Mouse (Mus musculus): Measurements from ENCODE around the gene Atg13. TPM values are rescaled to one million over a fixed set of nuclear protein-coding genes. Genes with fewer than 3 reads are reported as not detected.

Atg13 gene
- polyA plus RNA-seq, 1 experiment from 2014 or later, result 26.3 TPM

- Histone ChIP-seq H3K36me3 (peaks cover 10% of the 10 kb centered on the region), H3K9ac (no peak overlapping the region), H3K27ac (no peak overlapping the region), H3K4me3 (replicated peaks) (no peak overlapping the region), H3K4me1 (no peaks in the 10 kb centered on the region), H3K27me3 (no peaks in the 10 kb centered on the region), H3K9me3 (replicated peaks) (no peaks in the 10 kb centered on the region), H3K4me2 (no peak overlapping the region)
- WGBS, result 90% methylated on average over 8 of the region's 8 CpGs
- no peak for ATAC-seq (replicated peaks; ENCODE audit: low FRiP score)
These were observed 82.2 kb downstream of the Atg13 start for GRCm38 (mm10) chr2:91628171-91628570.

- ATAC-seq (replicated peaks; ENCODE audit: low FRiP score), result no peak
These were observed 82.9 kb downstream of the Atg13 start for GRCm38 (mm10) chr2:91627486-91627885.

More at GRCm38 (mm10) chr2:91627486-91627885, 82.9 kb downstream of the Atg13 start:
- H3K4me1 ChIP-seq, result no peaks in the 10 kb centered on the region
- H3K27me3 ChIP-seq, result no peaks in the 10 kb centered on the region
- no peak overlapping the region for H3K4me3 ChIP-seq (replicated peaks)
- no peaks in the 10 kb centered on the region for H3K9me3 ChIP-seq (replicated peaks)
- peaks cover 17% of the 10 kb centered on the region for H3K36me3 ChIP-seq
- H3K9ac ChIP-seq, result no peak overlapping the region
- H3K4me2 ChIP-seq, result no peak overlapping the region
- H3K27ac ChIP-seq, result no peak overlapping the region
- whole genome bisulfite sequencing, result 76% methylated on average over 5 of the region's 5 CpGs

Other genes with a start within 250 kb of the Atg13 start
- gene Ckap5, start 183.8 kb downstream of the Atg13 start, polyA plus RNA-seq (2015; fragmentation: Nextera tagmentation; extraction: Ambion mirVana), result 83.3 and 100 TPM in 2 replicates
- gene F2, start 74.2 kb downstream of the Atg13 start, polyA plus RNA-seq (2015; fragmentation: Nextera tagmentation; extraction: Ambion mirVana), result 1.7 and 4.6 TPM in 2 replicates
- gene Zfp408, start 60.8 kb downstream of the Atg13 start, polyA plus RNA-seq (2015; fragmentation: Nextera tagmentation; extraction: Ambion mirVana), result 11.9 and 13.7 TPM in 2 replicates
- 110 and 132 TPM in 2 replicates for gene Arhgap1, start 60.7 kb downstream of the Atg13 start, polyA plus RNA-seq (2015; fragmentation: Nextera tagmentation; extraction: Ambion mirVana)
- gene Harbi1, start 276 bp upstream of the Atg13 start, polyA plus RNA-seq (2015; fragmentation: Nextera tagmentation; extraction: Ambion mirVana), result 22.4 and 22.6 TPM in 2 replicates
- gene Ambra1, start 19.6 kb upstream of the Atg13 start, polyA plus RNA-seq (2015; fragmentation: Nextera tagmentation; extraction: Ambion mirVana), result 19.3 and 19.9 TPM in 2 replicates
- gene Chrm4, start 216.7 kb upstream of the Atg13 start, polyA plus RNA-seq (2015; fragmentation: Nextera tagmentation; extraction: Ambion mirVana), result 0.42 TPM in 1 of 2 replicates, not detected in the other
- gene Mdk, start 221.7 kb upstream of the Atg13 start, polyA plus RNA-seq (2015; fragmentation: Nextera tagmentation; extraction: Ambion mirVana), result 1,215 and 1,266 TPM in 2 replicates
- gene Gm9821, start 235.1 kb upstream of the Atg13 start, polyA plus RNA-seq (2015; fragmentation: Nextera tagmentation; extraction: Ambion mirVana), result 0.49 and 0.53 TPM in 2 replicates